Mouse (Mus musculus) kidney, adult 2 months (tissue): ENCODE data around the gene Il13.

Experiments
- CTCF ChIP-seq: fragments of 200-500 bp; conservative IDR thresholded peaks from 2 replicates; pipeline ENCODE4 v1.5.1; 2011; ENCODE audit warnings: low read depth, mild to moderate bottlenecking, control low read depth, low read length, moderate library complexity, mixed read lengths; ENCODE audit not compliant: insufficient read depth, insufficient read length
- POLR2A ChIP-seq: fragments of 200-500 bp; IDR thresholded peaks from one replicate; pipeline ENCODE4 v1.6.1; 2011; ENCODE audit warnings: low read depth, low read length, control low read depth

GRCm38 (mm10) chr11:53635590-53636182 lies 1.2 kb upstream of the Il13 start:
- TF ChIP-seq CTCF = no peak
- no peak for TF ChIP-seq POLR2A
